Mouse (Mus musculus) macrophage (primary cell): ENCODE results near the gene Cep164. TPM values are rescaled to one million over a fixed set of nuclear protein-coding genes. Genes with fewer than 3 reads are reported as not detected.

Experiments used
- H3K27ac ChIP-seq: fragments of 350-480 bp; formaldehyde crosslinking; 2 replicates; pipeline ENCODE4 v1.9.0; 2021
- H3K36me3 ChIP-seq: fragments of 350-480 bp; formaldehyde crosslinking; 2 replicates; pipeline ENCODE4 v1.9.0; 2021; ENCODE audit errors: inconsistent target
- H3K4me3 ChIP-seq: fragments of 350-480 bp; formaldehyde crosslinking; 2 replicates; pipeline ENCODE4 v1.9.0; 2021; ENCODE audit errors: inconsistent target
- H3K79me2 ChIP-seq: fragments of 350-480 bp; formaldehyde crosslinking; 2 replicates; pipeline ENCODE4 v1.9.0; 2021; ENCODE audit errors: inconsistent target
- WGBS: methylation state at CpG from one replicate; pipeline ENCODE4 v1.1.7; 2026; ENCODE audit warnings: inconsistent platforms; ENCODE audit not compliant: missing documents; 5-methylcytosine and 5-hydroxymethylcytosine counted together
- polyA plus RNA-seq: library from polyadenylated mRNA; stranded (reverse); fragments of 250-400 nt; gene quantifications from 3 replicates; pipeline ENCODE4 v1.2.4, GENCODE M21; 2018; ENCODE audit warnings: inconsistent platforms

The Cep164 gene
- polyA plus RNA-seq, 1 experiment from 2014 or later: 35.2 TPM

- Histone ChIP-seq H3K4me3 (no peak overlapping the region), H3K36me3 (no peaks in the 10 kb centered on the region), H3K79me2 (no peaks in the 10 kb centered on the region), H3K27ac (no peak overlapping the region)
- WGBS: 72% methylated on average over 17 of the region's 17 CpGs
These were observed 88.5 kb downstream of the Cep164 start for GRCm38 (mm10) chr9:45739702-45740583.

- Histone ChIP-seq H3K4me3 (no peak overlapping the region), H3K36me3 (no peaks in the 10 kb centered on the region), H3K79me2 (no peaks in the 10 kb centered on the region), H3K27ac (no peak overlapping the region)
- 63% methylated on average over 12 of the region's 12 CpGs for WGBS
These were observed 89.3 kb downstream of the Cep164 start for GRCm38 (mm10) chr9:45739001-45739701.

GRCm38 (mm10) chr9:45733246-45733645 is 95.2 kb downstream of the Cep164 start:
- H3K79me2 ChIP-seq: no peaks in the 10 kb centered on the region
- WGBS: 49% methylated on average over 6 of the region's 6 CpGs

GRCm38 (mm10) chr9:45731851-45732250 is 96.6 kb downstream of the Cep164 start:
- Histone ChIP-seq H3K79me2 (no peaks in the 10 kb centered on the region), H3K27ac (no peak overlapping the region), H3K36me3 (no peaks in the 10 kb centered on the region), H3K4me3 (no peak overlapping the region)
- WGBS: 88% methylated on average over 5 of the region's 5 CpGs

More at GRCm38 (mm10) chr9:45733246-45733645, 95.2 kb downstream of the Cep164 start:
- Histone ChIP-seq H3K4me3 (no peak overlapping the region), H3K27ac (no peak overlapping the region), H3K36me3 (no peaks in the 10 kb centered on the region)

- Histone ChIP-seq H3K4me3 (no peak overlapping the region), H3K36me3 (no peaks in the 10 kb centered on the region), H3K27ac (no peak overlapping the region), H3K79me2 (no peaks in the 10 kb centered on the region)
- 73% methylated on average over 7 of the region's 7 CpGs for WGBS
These were observed 108.5 kb downstream of the Cep164 start for GRCm38 (mm10) chr9:45719997-45720396.

Other genes starting within 250 kb of the Cep164 start
- gene Bace1, start 9.9 kb upstream of the Cep164 start, polyA plus RNA-seq: 2.6 to 4.8 TPM (median 4.1 TPM) in 3 replicates
- 11.9 to 20.7 TPM (median 16.3 TPM) in 3 replicates for gene Pcsk7, start 77.8 kb upstream of the Cep164 start, polyA plus RNA-seq
- gene Rnf214, start 78.2 kb upstream of the Cep164 start, polyA plus RNA-seq: 17.7 to 39.2 TPM (median 25.2 TPM) in 3 replicates
- gene Tagln, start 107.4 kb upstream of the Cep164 start, polyA plus RNA-seq: 0.29 to 2.3 TPM in 2 of 3 replicates, not detected in the other
- gene Sidt2, start 126.6 kb upstream of the Cep164 start, polyA plus RNA-seq: 48.8 to 139 TPM (median 91.4 TPM) in 3 replicates
- 39.7 to 51.8 TPM (median 44.3 TPM) in 3 replicates for gene Pafah1b2, start 184.0 kb upstream of the Cep164 start, polyA plus RNA-seq
- gene Sik3, start 184.1 kb upstream of the Cep164 start, polyA plus RNA-seq: 23.4 to 34.1 TPM (median 27.7 TPM) in 3 replicates